Mouse (Mus musculus) erythroid progenitor cell, adult 5-6 weeks (primary cell): Measurements from ENCODE around the gene Gtf2ird1. TPM values are rescaled to one million over a fixed set of nuclear protein-coding genes. Genes with fewer than 3 reads are reported as not detected.
"Not testable (repeated sequence)": the region's sequence is repeated elsewhere in the genome, so short reads cannot be mapped to it uniquely, and the experiment has no call there.

Experiments used
- ATAC-seq: replicated peaks from 2 replicates; pipeline ENCODE4 v1.8.0; 2016; ENCODE audit warnings: moderate number of reproducible peaks, mild to moderate bottlenecking, moderate TSS enrichment, inconsistent platforms; ENCODE audit not compliant: poor library complexity, low FRiP score, severe bottlenecking
- total RNA-seq, 2 experiments: library from RNA; stranded (forward) in 1 of 2; stranded (reverse) in 1 of 2; fragments of 150-400 nt in 1 of 2; fragments of 186-747, 209-891 nt in 1 of 2; gene quantifications; 2 replicates each; pipeline versions ENCODE4 v1.2.3 to v1.2.4; 2015 to 2017; ENCODE audit warnings: low replicate concordance in 2 of 2

Gene Gtf2ird1
- total RNA-seq, 2 experiments from 2014 or later = 1.6 to 6.3 TPM

DNA sequence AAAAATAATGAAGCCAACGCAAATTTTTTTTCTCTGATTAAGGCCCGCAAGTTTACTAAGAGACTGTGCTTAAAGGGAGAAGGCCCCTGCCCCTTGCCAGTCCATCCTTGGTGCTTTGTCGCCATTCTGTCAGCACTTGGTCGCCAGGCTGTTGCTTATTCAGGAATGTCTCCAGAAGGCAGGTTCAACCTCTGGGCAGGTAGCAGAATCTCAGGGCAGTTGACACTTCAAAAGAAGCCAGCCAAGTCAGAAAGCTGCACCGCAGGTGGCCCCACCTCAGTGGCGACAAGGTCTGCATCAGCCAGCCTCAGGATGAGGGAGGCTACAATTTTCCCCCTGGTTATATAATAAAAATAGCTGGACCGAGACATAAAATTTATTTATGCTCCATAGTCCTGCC is 19.2 kb upstream of the Gtf2ird1 start:
- ATAC-seq = not testable (repeated sequence)

DNA sequence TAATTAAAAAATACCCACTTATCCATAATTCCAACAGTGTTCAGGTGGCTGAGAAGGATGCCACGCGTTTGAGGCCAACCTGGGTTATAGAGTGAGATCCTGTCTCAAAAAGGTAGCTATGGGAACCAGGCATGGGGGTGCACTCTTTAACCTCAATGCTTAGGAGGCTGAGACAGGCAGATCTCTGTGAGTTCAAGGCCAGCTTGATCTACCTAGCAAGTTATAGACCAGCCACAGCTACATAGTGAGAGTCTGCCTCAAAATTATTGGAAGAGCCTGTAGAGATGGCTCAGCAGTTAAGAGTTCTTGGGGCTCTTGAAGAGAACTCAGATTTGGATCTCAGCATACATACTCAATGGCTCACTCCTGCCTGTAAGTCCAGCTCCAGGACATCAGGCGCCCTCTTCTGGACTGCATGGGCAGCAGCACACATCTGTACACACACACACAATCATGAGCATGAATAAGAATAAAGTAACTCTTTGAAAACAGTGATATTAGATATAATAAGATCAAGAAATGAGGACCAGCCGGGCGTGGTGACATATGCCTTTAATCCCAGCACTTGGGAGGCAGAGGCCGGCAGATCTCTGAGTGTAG is 18.6 kb upstream of the Gtf2ird1 start:
- ATAC-seq = no peak

DNA sequence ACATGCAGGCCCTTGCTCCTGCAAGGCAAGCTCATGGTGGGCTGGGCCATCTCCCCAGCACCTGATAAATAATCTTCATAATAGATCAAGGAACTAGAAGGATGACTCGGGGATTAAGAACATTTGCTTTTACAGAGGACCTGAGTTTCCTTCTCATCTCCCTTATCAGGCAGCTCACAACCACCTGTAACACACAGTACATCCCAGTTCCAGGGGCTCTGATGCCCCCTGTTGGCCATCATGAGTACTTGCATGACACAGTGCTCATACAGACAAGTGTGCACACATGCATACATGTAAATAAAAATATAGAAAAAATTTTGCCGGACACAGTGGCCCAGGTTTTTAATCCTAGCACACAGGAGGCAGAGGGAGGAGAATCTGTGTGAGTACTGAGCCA is 17.4 kb upstream of the Gtf2ird1 start:
- no peak for ATAC-seq

DNA sequence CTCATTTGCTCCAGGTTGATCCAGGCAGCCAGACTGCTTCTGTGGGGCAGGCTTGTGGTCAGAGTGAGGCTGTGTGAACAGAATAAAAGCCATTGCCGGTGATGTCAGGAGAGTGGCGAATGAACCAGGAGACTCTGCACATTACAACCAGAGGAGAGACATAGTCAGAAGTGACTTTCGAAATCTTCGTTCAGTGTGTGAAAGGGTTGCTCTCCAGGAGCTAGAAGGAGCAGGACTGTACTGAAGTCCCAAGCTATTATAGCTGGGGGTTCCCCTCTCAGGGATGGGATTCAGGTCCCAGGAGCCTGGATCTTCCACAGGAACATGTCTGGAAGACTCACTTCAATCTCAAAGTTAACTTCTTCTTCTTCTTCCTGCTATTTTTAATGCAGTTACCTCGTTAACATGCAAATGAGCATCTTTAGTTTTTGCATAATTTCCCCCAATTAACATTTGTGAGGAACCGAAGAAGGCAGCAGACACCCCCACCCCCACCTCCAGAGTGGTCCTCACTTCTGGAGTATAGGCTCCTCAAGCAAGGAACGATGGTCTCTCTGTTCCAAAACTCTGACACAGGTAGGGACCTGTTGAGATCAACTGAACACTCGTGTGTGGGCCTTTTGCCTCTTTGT is 14.1 kb upstream of the Gtf2ird1 start:
- ATAC-seq = no peak

DNA sequence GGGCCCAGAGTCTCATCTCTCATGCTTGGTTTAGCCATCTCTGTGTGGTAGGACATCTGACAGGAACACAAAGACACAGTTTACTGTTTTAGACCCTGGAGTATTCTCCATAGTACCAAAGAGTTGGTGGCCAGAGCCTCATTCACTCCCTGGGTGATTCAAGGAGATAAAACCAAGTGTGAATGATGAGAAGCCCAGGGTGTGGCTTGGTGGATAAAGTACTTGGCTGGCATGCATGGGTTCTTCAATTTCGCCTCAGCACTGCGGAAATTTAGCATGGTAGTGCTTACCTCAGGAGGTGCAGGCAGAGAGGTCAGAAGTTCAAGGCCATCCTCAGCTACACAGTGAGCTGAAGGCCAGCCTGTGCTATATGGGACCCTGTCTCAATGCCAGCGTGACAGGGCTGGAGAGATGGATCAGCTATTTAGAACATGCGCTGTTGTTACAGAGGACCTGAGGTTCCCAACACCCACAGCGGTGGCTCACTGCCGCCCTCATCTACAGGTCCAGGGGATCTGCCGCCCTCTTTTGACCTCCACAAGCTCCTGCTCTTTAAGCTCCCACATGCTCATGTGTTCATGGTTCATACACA is 13.1 kb upstream of the Gtf2ird1 start:
- ATAC-seq = no peak

DNA sequence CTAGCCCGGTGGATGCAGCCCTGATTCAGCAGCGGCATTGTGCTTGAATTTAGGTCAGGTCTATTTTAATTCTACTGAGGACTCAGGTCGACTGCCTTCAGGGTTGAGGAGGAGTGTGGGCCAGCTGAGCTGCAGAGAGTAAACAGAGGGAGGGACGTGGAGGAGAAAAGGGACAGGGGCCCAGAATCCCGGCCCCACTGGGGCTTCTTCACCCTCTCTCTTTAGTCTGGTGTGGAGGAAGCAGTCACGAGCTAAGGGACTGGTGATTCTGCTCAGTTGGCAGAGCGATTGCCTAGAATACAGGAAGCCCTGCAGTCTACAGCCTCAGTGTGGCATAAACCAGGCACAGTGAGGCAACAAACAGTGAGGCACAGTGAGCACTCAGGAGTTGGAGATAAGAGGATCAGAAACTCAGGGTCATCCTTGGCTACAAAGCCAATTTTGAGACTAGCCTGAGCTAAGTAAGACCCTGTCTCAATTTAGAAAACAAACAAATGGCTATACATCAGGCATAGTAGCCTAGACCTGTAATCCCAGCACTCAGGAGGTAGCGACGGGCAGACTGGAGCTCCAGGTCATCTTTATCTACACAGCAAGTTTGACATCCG is 11.7 kb upstream of the Gtf2ird1 start:
- ATAC-seq = no peak

DNA sequence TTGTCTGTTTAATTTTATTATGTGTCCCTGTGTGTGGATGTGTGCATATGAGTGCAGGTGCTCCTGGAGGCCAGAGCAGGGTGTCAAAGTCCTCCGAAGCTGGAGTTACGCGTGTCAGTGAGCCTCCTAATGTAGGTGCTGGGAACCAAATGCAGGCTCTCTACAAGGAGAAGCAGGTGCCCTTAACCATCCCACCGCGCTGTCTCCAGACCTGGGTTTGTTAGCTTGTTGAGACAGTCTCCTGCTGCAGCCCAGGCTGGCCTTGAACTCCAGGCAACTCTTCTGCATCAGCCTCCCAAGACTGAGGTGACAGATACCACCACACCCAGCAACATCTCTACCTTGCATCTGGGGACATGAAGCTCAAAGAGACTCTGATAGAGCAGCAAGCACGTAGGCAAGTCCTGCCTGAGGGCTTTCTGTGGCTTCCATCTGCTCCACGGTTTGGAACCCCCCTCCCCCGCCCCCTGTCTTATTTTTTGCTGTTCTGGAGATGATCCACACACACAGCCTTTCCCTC is 10.6 kb upstream of the Gtf2ird1 start:
- no peak for ATAC-seq

DNA sequence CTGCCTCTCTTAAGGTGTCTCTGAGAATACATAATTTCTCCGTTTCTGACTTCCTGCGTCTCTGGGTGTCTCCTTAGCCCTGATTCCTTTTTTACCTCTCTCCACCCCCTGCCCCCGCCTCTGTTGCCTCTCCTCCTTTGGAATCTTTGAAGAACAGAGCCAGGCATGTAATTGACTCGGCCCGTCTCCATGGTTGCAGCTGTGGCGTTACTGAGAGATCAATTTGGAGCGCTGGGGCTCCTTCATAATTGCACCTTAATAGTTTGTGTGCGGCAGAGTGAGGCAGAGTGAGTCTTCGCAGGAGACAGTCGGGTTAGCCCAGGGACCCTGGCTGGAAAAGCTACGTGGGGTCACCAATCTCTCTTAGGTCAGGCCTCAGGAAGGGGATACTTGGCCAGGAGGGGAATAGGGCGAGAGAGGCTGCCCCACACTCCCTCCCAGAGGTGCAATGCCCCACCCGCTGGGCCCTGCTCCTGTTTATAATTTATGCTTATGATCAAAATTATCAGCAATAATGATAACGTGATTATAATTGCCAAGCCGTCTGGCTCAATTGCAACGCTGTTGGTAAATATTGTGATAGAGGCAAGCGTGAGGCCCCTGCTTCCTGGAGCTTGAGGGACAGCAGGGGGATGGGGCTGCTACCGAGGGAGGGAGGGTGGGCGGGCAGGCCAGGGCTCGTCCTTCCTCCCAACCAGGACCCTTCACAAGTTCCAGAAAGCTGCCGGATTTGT is 9.9 kb upstream of the Gtf2ird1 start:
- no peak for ATAC-seq

DNA sequence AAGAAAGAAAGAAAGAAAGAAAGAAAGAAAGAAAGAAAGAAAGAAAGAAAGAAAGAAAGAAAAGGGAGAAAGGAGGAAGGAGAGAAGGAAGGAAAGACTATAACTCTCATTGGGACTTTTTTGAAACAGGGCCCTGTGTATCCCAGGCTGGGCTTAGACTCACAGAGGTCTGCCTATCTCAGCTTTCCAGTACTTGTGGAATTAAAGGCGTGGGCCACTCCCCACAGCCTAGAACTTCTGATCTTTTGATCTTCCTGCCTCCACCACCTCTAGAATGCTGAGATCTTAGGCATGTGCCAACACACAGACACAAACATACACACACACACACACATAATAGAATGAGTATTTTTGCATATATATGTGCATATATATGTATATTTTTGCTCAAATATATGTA is 8.7 kb upstream of the Gtf2ird1 start:
- ATAC-seq = no peak

DNA sequence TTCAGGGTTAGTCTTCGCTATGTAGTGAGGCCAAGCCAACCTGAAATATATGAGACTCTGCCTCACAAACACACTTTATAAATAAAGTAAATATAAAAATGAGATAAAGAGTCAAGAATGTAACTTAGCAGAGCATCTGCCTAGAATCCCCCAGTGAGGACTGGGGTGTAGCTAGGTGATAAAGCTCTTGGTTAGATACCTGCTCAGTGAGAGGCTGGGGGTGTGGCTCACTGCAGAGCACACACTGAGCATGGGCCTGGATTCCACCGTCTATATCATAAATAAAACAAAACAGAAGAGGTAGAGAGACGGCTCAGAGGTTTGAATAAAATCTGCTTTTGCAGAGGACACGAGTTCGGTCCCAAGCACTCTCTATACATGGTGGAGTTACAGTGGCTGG is 7.7 kb upstream of the Gtf2ird1 start:
- no peak for ATAC-seq

DNA sequence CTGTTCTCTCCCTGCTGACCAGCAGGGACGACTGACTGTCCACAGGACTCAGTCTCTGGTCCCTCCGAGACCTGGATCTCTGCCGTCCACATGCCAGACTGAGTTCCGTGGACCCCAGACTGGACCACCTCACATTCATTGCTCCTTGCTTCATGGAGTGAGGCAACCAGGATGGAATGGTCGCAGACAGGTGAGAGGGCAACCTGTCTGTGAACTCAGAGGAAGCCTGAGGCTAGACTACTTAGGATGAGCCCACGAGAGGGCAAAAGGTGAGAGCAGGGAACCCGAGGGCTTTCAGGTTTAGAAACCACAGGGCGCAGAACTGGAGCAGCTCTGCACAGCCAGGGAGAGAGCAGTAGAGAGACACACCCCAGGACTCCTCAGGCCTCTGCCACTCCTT is 6.2 kb upstream of the Gtf2ird1 start:
- ATAC-seq = no peak

DNA sequence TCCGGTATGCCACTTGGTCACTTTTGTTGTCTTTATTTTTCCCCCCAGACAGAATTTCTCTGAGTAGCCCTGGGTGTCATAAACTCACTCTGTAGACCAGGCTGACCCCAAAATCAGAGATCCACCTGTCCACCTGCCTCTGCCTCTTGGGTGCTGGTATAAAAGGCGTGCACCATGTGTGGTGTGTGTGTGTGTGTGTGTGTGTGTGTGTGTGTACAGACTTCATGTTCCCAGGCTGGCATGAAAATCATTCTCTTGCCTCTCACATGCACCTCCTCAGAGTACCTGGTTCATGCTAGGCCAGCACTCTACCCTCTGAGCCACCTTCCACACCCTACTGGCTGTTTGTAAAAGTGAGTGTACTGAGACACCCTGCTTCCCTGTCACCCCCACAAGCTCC is 5.8 kb upstream of the Gtf2ird1 start:
- no peak for ATAC-seq

DNA sequence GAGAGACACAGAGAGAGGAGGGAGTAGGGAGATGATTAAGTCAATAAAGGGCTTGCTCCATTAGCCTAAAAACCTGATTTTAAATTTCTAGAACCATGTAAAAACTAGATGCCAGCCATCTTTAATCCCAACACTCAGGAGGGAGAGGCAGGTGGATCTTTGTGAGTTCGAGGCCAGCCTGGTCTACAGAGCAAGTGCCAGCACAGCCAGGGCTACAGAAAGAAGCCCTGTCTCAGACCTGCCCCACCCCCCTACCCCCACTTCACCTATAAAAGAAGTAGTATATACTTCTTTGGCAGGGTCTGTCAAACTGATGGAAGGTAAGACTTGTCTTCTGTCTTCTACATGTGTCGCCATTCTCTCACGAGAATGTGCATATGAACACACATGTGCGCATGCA is 4.0 kb upstream of the Gtf2ird1 start:
- ATAC-seq = no peak

DNA sequence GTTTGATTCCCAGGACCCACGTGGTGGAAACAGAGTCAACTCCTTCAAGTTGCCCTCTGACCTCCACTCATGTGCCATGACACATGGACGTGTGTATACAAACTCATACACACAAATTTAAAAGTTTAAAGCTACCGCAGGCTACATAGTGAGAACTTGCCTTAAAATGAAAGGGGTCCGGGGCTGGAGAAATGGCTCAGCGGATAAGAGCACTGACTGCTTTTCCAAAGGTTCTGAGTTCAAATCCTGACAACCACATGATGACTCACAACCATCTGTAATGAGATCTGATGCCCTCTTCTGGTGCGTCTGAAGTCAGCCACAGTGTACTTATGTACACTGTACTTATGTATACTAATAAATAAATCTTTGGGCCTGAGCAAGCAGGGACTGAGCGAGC is 2.6 kb upstream of the Gtf2ird1 start:
- no peak for ATAC-seq

DNA sequence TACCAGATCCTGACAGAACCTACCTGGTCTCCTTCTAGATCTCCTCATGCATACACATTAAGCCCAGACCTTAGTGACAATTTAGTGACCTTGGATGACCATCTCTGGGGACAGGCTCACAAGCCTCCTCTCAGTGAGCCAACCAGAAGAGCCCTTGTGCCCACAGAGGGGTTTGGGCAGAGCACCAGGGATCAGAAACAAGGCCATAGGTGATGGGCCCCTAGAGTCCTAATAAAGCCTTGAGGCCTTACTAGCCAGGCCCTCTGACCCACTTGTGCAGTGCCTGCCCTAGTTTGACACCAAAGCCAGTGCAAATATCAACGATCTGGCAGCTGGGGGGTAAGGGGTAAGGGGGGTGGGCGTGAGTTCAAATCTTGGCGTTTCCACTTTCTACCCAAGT is 1.9 kb upstream of the Gtf2ird1 start:
- no peak for ATAC-seq

DNA sequence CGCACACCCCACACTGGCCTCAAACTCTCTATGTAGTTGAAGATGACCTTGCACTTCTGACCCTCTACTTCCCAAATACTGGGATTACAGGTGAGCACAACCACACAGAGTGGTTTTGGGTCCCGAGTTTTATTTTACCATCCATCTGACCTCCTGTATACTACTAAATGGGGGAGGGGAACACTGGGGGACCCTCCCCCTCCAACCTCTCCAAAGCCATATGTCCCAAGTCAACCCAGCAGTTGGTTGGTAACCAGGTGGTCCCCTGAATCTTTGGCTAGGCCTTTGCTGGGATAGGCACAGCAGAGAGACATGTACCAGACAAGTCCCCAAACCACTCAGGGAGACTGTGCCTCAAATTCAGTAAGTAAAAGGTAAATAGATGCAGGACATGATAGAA is 855 bp upstream of the Gtf2ird1 start:
- no peak for ATAC-seq

DNA sequence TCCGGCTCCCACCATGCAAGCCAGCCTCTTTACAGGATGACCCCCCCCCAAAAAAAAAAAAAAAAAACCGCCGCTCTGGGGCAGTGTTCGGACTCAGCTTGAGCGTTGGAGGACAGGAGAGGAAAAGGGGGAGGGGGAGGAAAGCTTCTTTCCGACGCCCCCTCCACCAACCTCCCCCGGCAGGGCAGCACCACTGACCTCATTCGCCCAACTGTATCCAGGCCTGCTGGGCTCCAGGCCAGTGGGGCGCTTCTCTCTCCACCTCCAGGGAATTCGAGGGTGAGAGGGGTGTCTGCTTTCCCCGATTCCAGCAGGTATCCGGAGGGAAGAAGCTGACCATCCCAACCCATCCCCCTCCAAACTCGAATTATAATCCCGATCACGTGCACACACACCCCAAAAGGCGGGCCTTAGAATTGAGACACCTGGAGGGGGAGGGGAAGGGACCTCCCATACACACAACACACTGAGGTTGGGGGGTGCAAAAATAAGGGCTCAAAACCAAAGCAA is 547 bp downstream of the Gtf2ird1 start:
- ATAC-seq = no peak

DNA sequence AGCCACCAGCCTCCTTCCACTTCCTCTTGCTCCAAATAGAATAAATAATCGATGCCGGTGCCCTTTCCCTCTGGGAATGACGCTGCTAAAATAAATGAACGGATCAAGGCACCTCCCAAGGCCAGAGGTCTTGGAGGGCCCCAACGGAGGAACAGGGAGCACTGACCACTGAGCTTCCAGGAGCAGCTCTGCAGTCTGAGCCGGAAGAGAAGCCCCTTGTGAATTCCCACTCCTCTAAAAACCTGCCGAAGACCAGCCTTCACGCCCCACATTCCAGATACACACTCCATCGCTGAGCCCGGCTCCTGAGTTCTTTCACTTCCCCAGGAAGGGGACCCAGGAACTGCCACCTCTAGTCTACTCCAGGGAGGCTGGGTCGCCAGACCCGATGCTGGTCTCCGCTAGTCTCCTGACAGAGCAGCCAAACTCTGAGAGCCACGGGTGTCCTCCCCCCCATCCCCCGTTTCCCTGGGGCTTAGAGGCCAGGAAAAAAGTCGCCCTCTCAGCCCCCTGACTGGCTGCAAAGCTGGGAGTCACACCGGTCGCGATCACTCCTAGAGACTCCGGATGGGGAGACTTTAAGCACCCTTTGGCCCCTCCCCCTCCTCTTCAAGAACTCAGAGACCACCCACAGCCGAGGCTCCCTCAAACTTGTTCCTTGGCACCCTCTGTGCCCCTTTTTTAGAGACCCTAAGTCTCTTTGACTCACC is 1.2 kb downstream of the Gtf2ird1 start:
- ATAC-seq = no peak

DNA sequence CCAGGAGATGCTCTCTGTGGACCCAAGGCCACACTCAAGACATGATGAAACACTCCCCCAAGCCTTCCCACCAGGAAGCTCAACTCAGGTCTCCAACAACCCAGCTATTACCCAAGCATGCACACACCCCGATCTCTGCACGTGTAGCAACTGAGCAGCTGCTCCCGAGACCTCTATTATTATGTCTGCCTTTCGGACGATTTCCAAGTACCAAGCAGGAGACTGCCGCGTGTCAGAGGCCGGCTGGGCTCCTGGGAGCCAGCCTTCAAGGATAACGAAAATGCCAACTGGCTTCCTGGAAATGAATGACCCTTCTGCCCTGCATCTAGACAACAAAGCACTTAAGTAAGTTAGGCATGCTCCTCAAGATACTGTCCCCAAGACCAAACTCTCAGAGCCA is 2.1 kb downstream of the Gtf2ird1 start:
- no peak for ATAC-seq

DNA sequence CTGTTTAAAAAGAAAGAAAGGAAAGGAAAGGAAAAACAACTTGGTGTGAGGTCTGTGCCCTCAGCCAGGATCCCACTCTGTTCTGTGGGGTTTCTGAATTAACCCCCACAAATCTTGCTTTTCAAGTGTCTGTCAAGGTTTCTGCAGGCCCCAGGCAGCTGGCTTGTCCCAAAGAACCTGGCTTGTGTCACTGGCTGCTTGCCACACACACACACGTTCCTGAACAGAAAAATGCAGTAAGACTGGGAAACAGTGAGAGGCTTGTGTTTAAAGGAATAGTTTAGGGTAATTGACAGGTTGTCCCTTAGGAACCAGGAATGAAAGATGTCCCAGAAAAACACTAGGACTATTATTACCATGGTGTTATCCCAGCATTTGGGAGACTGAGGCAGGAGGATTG is 2.9 kb downstream of the Gtf2ird1 start:
- ATAC-seq = no peak
